Mouse (Mus musculus): ENCODE measurements around the gene Lrig2. TPM values are rescaled to one million over a fixed set of nuclear protein-coding genes. Genes with fewer than 3 reads are reported as not detected.

Gene Lrig2
- polyA plus RNA-seq, 1 experiment from 2014 or later = 11.0 TPM

- H3K27ac ChIP-seq (ENCODE audit: low read depth, low read length) = no peak overlapping the region
- DNase-seq (ENCODE audit: low spot score) (no peak), ATAC-seq (replicated peaks; ENCODE audit: low FRiP score) (no peak)
- H3K4me2 ChIP-seq = no peak overlapping the region
- H3K9me3 ChIP-seq (ENCODE audit: control insufficient read depth, low read length) = no peaks in the 10 kb centered on the region
- H3K4me3 ChIP-seq (ENCODE audit: low read depth, low read length) = no peak overlapping the region
- H3K4me1 ChIP-seq (replicated peaks; ENCODE audit: control insufficient read depth, insufficient read depth, low read length) = no peaks in the 10 kb centered on the region
- H3K27me3 ChIP-seq (replicated peaks; ENCODE audit: control insufficient read depth, insufficient read depth, low read length) = no peaks in the 10 kb centered on the region
- H3K9ac ChIP-seq (ENCODE audit: low read depth, low read length) = no peak overlapping the region
- 50% methylated on average over 1 of the region's 1 CpGs for WGBS
- H3K36me3 ChIP-seq (ENCODE audit: control insufficient read depth, insufficient read depth, low read length) = peaks cover 3% of the 10 kb centered on the region; the same call in 1 of the 2 replicates
Measured at GRCm38 (mm10) chr3:104480946-104481719, 30.6 kb downstream of the Lrig2 start.

DNA sequence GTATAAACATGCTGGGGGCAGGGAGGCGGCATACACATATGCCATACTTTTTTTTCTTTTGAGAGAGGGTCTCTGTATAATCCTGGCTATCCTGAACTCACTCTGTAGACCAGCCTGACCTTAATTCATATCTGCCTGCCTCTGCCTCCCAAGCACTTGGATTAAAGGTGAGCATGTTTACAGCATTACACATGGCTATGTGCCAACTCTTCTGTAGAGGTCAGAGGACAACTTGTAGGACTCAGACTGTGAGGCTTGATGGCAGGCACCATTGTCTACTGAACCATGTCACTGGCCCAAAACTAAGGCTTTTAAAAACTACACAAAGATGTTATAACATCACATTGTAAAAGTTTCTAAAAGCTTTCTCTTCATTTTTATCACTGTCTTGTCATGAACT is 33.7 kb downstream of the Lrig2 start:
- H3K4me2 ChIP-seq = no peak overlapping the region
- ATAC-seq (replicated peaks; ENCODE audit: low FRiP score) (no peak), DNase-seq (ENCODE audit: low spot score) (no peak)
- H3K4me3 ChIP-seq (ENCODE audit: low read depth, low read length) = no peak overlapping the region
- H3K36me3 ChIP-seq (ENCODE audit: control insufficient read depth, insufficient read depth, low read length) = peaks cover 5% of the 10 kb centered on the region; the same call in 1 of the 2 replicates
- H3K9me3 ChIP-seq (ENCODE audit: control insufficient read depth, low read length) = no peaks in the 10 kb centered on the region
- no peak overlapping the region for H3K27ac ChIP-seq (ENCODE audit: low read depth, low read length)
- no peak overlapping the region for H3K9ac ChIP-seq (ENCODE audit: low read depth, low read length)
- no peaks in the 10 kb centered on the region for H3K4me1 ChIP-seq (replicated peaks; ENCODE audit: control insufficient read depth, insufficient read depth, low read length)
- 86% methylated on average over 1 of the region's 1 CpGs for WGBS
- H3K27me3 ChIP-seq (replicated peaks; ENCODE audit: control insufficient read depth, insufficient read depth, low read length) = no peaks in the 10 kb centered on the region

DNA sequence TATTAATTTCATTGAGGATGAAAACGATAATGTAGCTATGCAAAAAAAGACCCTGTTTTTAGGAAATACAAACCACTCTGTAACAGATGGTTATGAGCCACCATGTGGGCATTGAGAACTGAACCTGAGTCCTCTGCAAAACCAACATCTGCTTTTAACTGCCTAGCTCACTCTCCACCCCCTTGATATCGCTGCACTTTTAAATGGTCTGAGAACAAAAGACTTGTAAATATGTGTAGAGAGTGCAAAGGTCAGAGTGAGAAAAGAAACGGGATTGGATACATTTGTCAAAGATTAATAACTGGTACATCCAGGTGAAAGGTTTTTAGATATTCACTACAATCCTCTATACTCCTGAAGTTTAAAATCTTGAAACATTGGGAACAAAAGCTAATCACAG is 42.3 kb downstream of the Lrig2 start:
- Histone ChIP-seq H3K9ac (ENCODE audit: low read depth, low read length) (no peak overlapping the region), H3K9me3 (ENCODE audit: control insufficient read depth, low read length) (no peaks in the 10 kb centered on the region), H3K4me1 (replicated peaks; ENCODE audit: control insufficient read depth, insufficient read depth, low read length) (no peaks in the 10 kb centered on the region), H3K4me2 (no peak overlapping the region), H3K27me3 (replicated peaks; ENCODE audit: control insufficient read depth, insufficient read depth, low read length) (no peaks in the 10 kb centered on the region), H3K36me3 (ENCODE audit: control insufficient read depth, insufficient read depth, low read length) (peaks cover 8% of the 10 kb centered on the region; the same call in 1 of the 2 replicates), H3K27ac (ENCODE audit: low read depth, low read length) (no peak overlapping the region), H3K4me3 (ENCODE audit: low read depth, low read length) (no peak overlapping the region)
- DNase-seq (ENCODE audit: low spot score) (no peak), ATAC-seq (replicated peaks; ENCODE audit: low FRiP score) (no peak)
- 79% methylated on average over 3 of the region's 3 CpGs for WGBS

- no peaks in the 10 kb centered on the region for H3K9me3 ChIP-seq (ENCODE audit: control insufficient read depth, low read length)
- ATAC-seq (replicated peaks; ENCODE audit: low FRiP score) = no peak
- no peak overlapping the region for H3K4me2 ChIP-seq
Measured at GRCm38 (mm10) chr3:104461226-104461625, 50.5 kb downstream of the Lrig2 start.

DNA sequence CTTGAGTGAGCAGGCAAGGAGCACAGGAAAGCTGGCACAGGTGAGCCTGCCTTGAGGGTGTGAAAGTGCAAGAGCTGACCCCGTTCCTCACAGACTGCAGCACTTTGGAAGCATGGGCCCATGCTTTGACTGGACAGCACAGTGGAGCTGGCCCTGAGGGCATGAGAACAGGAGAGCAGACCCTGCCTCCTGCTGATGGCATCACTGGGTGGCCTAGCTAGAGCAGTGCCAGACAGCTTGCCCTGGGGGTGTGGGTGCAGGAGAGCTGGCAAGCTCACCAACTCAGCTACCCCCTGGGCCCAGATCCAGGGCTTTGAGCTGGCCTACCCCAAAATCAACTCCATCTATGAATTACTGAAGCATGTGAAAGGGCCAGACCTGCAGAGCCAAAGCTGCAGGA is 53.1 kb downstream of the Lrig2 start:
- no peaks in the 10 kb centered on the region for H3K4me1 ChIP-seq (replicated peaks; ENCODE audit: control insufficient read depth, insufficient read depth, low read length)
- no peak overlapping the region for H3K4me3 ChIP-seq (ENCODE audit: low read depth, low read length)
- no peak for DNase-seq (ENCODE audit: low spot score)
- no peak overlapping the region for H3K4me2 ChIP-seq
- H3K27ac ChIP-seq (ENCODE audit: low read depth, low read length) = no peak overlapping the region
- H3K9ac ChIP-seq (ENCODE audit: low read depth, low read length) = no peak overlapping the region
- no peaks in the 10 kb centered on the region for H3K9me3 ChIP-seq (ENCODE audit: control insufficient read depth, low read length)
- peaks cover 12% of the 10 kb centered on the region; the same call in 1 of the 2 replicates for H3K36me3 ChIP-seq (ENCODE audit: control insufficient read depth, insufficient read depth, low read length)
- WGBS = 89% methylated on average over 1 of the region's 1 CpGs
- no peaks in the 10 kb centered on the region for H3K27me3 ChIP-seq (replicated peaks; ENCODE audit: control insufficient read depth, insufficient read depth, low read length)
- no peak for ATAC-seq (replicated peaks; ENCODE audit: low FRiP score)

More at GRCm38 (mm10) chr3:104461226-104461625, 50.5 kb downstream of the Lrig2 start:
- no peak overlapping the region for H3K9ac ChIP-seq (ENCODE audit: low read depth, low read length)
- no peak overlapping the region for H3K4me3 ChIP-seq (ENCODE audit: low read depth, low read length)
- peaks cover 18% of the 10 kb centered on the region for H3K36me3 ChIP-seq (ENCODE audit: control insufficient read depth, insufficient read depth, low read length)
- no peak overlapping the region for H3K27ac ChIP-seq (ENCODE audit: low read depth, low read length)
- WGBS = 68% methylated on average over 2 of the region's 2 CpGs
- no peak for DNase-seq (ENCODE audit: low spot score)
- no peaks in the 10 kb centered on the region for H3K4me1 ChIP-seq (replicated peaks; ENCODE audit: control insufficient read depth, insufficient read depth, low read length)
- H3K27me3 ChIP-seq (replicated peaks; ENCODE audit: control insufficient read depth, insufficient read depth, low read length) = no peaks in the 10 kb centered on the region

GRCm38 (mm10) chr3:104455506-104456275 is 56.0 kb downstream of the Lrig2 start:
- Histone ChIP-seq H3K27me3 (replicated peaks; ENCODE audit: control insufficient read depth, insufficient read depth, low read length) (no peaks in the 10 kb centered on the region), H3K36me3 (ENCODE audit: control insufficient read depth, insufficient read depth, low read length) (peaks cover 11% of the 10 kb centered on the region; the same call in 1 of the 2 replicates), H3K9ac (ENCODE audit: low read depth, low read length) (no peak overlapping the region), H3K9me3 (ENCODE audit: control insufficient read depth, low read length) (no peaks in the 10 kb centered on the region), H3K4me3 (ENCODE audit: low read depth, low read length) (no peak overlapping the region), H3K4me2 (no peak overlapping the region), H3K4me1 (replicated peaks; ENCODE audit: control insufficient read depth, insufficient read depth, low read length) (no peaks in the 10 kb centered on the region), H3K27ac (ENCODE audit: low read depth, low read length) (no peak overlapping the region)
- DNase-seq (ENCODE audit: low spot score) (no peak), ATAC-seq (replicated peaks; ENCODE audit: low FRiP score) (no peak)
- 84% methylated on average over 10 of the region's 10 CpGs for WGBS

GRCm38 (mm10) chr3:104447240-104447639 is 64.5 kb downstream of the Lrig2 start:
- ATAC-seq (replicated peaks; ENCODE audit: low FRiP score) = no peak
- no peaks in the 10 kb centered on the region for H3K4me1 ChIP-seq (replicated peaks; ENCODE audit: control insufficient read depth, insufficient read depth, low read length)
- WGBS = 66% methylated on average over 2 of the region's 2 CpGs

DNA sequence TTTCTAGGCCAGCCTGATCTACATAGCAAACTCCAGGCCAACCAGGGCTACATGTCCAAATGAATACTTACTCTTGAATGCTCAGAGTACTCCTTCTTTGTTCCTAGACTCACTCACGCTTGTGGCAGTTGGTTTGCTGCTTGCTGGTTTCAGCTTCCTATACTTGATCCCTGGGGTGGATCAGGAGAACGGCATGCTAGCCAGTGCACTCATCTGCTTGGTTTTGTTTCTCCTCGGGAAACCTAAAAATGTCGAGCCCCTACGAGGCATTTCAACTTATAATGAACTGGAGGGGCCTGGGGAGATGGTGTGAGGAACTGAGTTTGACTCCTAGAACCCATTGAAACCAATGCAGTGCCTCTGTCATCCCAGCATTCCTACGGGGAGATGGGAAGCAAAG is 65.0 kb downstream of the Lrig2 start:
- H3K4me2 ChIP-seq = no peak overlapping the region
- H3K9ac ChIP-seq (ENCODE audit: low read depth, low read length) = no peak overlapping the region
- no peaks in the 10 kb centered on the region for H3K36me3 ChIP-seq (ENCODE audit: control insufficient read depth, insufficient read depth, low read length)
- no peak overlapping the region for H3K4me3 ChIP-seq (ENCODE audit: low read depth, low read length)
- DNase-seq (ENCODE audit: low spot score) (no peak), ATAC-seq (replicated peaks; ENCODE audit: low FRiP score) (no peak)
- no peak overlapping the region for H3K27ac ChIP-seq (ENCODE audit: low read depth, low read length)
- no peaks in the 10 kb centered on the region for H3K9me3 ChIP-seq (ENCODE audit: control insufficient read depth, low read length)
- H3K27me3 ChIP-seq (replicated peaks; ENCODE audit: control insufficient read depth, insufficient read depth, low read length) = no peaks in the 10 kb centered on the region
- peaks cover 2% of the 10 kb centered on the region; the same call in 1 of the 2 replicates for H3K4me1 ChIP-seq (replicated peaks; ENCODE audit: control insufficient read depth, insufficient read depth, low read length)
- WGBS = 82% methylated on average over 6 of the region's 6 CpGs

More at GRCm38 (mm10) chr3:104447240-104447639, 64.5 kb downstream of the Lrig2 start:
- Histone ChIP-seq H3K27ac (ENCODE audit: low read depth, low read length) (no peak overlapping the region), H3K9ac (ENCODE audit: low read depth, low read length) (no peak overlapping the region), H3K9me3 (ENCODE audit: control insufficient read depth, low read length) (no peaks in the 10 kb centered on the region), H3K27me3 (replicated peaks; ENCODE audit: control insufficient read depth, insufficient read depth, low read length) (no peaks in the 10 kb centered on the region), H3K4me2 (no peak overlapping the region), H3K36me3 (ENCODE audit: control insufficient read depth, insufficient read depth, low read length) (no peaks in the 10 kb centered on the region), H3K4me3 (ENCODE audit: low read depth, low read length) (no peak overlapping the region)
- DNase-seq (ENCODE audit: low spot score) = no peak

All from liver, embryonic 11.5 days (tissue).